ENCODE assay signal across 14 mouse cellular contexts in the genomic region with DNA sequence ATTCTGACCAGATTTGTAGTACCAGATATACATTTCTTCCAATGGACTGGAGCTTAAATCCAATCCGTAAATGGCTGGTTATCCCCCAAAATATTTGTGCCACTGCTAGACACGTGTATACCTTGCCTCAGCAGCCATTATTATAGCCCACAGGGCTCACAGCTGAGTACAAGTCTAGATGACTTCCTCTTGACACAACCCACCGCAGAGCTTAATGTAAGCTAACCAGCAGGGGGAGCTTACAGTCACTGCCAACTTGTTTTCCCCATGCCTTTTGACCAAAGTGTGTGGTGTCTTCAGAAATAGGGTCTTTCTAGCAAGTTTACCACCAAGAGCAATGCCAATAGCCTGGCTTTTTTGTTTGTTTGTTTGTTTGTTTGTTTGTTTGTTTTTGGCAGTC.
DNase-seq lines count a peak whose midpoint lies in the region; ATAC-seq and TF ChIP-seq lines count a peak whose summit lies in the region.
"Had no signal": no experiment of that assay in that cellular context is flagged by ENCODE, and none has a peak within 500 bp of the region (broad histone marks: within the 10 kb centered on the region; RNA-seq: fewer than 3 reads in every experiment).

No protein-coding gene starts in this region.

- no peak overlapping the region for H3K27ac ChIP-seq in forebrain, embryonic 10.5 days
- no peak overlapping the region for H3K27ac ChIP-seq in forebrain, embryonic 12.5 days
- no peak overlapping the region for H3K27ac ChIP-seq in layer of hippocampus, adult 2 months
- H3K27ac ChIP-seq: heart, embryonic 10.5 days; hindbrain, embryonic 15.5 days; lung, embryonic 15.5 days had no signal

- peaks cover 17% of the 10 kb centered on the region for H3K4me1 ChIP-seq in forebrain, embryonic 10.5 days
- peaks cover 12% of the 10 kb centered on the region for H3K4me1 ChIP-seq in forebrain, embryonic 12.5 days
- H3K4me1 ChIP-seq: heart, embryonic 10.5 days; lung, embryonic 15.5 days had no signal

- H3K4me3 ChIP-seq in forebrain, embryonic 10.5 days = no peak overlapping the region
- H3K4me3 ChIP-seq in forebrain, embryonic 12.5 days (replicated peaks) = no peak overlapping the region
- no peak overlapping the region for H3K4me3 ChIP-seq in layer of hippocampus, adult 2 months
- H3K4me3 ChIP-seq: heart, embryonic 10.5 days; hindbrain, embryonic 15.5 days; lung, embryonic 15.5 days had no signal

- no peak overlapping the region for H3K9ac ChIP-seq in forebrain, embryonic 12.5 days
- H3K9ac ChIP-seq: hindbrain, embryonic 15.5 days; lung, embryonic 15.5 days had no signal

- DNase-seq in forebrain, embryonic 10.5 days (ENCODE audit: extremely low spot score, low spot score) = peak; percentile 19
- DNase-seq in layer of hippocampus, adult 2 months (ENCODE audit: low spot score in 2 of 2) = no peak
- no peak for DNase-seq in layer of hippocampus, postnatal 36 days
- DNase-seq in 3T3-L1 (ENCODE audit: low read depth, low spot score) (peak; percentile 4), R1 (ENCODE audit: low read depth, low spot score) (peak; percentile 39)
- no peak for DNase-seq in spleen, postnatal 4 days (ENCODE audit: low spot score in 2 of 2)
- no peak for DNase-seq in cerebellum, postnatal 4 days (ENCODE audit: low spot score in 2 of 2)
- DNase-seq: cerebellum, adult 9-10 months; kidney, postnatal 36 days; thymus, postnatal 4 days had no signal

- H3K27me3 ChIP-seq in forebrain, embryonic 10.5 days (ENCODE audit: poor library complexity, severe bottlenecking) = no peaks in the 10 kb centered on the region
- H3K27me3 ChIP-seq in forebrain, embryonic 12.5 days = no peaks in the 10 kb centered on the region
- H3K27me3 ChIP-seq: hindbrain, embryonic 15.5 days; lung, embryonic 15.5 days had no signal

- no peak for ATAC-seq in forebrain, embryonic 12.5 days (ENCODE audit: low FRiP score)

- peak; percentile 75 for TF ChIP-seq CTCF in layer of hippocampus, adult 2 months (conservative IDR thresholded peaks at IDR 0.05)

- H3K36me3 ChIP-seq in forebrain, embryonic 10.5 days (replicated peaks) = no peaks in the 10 kb centered on the region
- H3K36me3 ChIP-seq in forebrain, embryonic 12.5 days (replicated peaks) = no peaks in the 10 kb centered on the region
- H3K36me3 ChIP-seq: heart, embryonic 10.5 days; hindbrain, embryonic 15.5 days; lung, embryonic 15.5 days had no signal

- H3K4me2 ChIP-seq in forebrain, embryonic 12.5 days = no peak overlapping the region
- H3K4me2 ChIP-seq: hindbrain, embryonic 15.5 days; lung, embryonic 15.5 days had no signal

- H3K9me3 ChIP-seq in forebrain, embryonic 10.5 days = no peaks in the 10 kb centered on the region
- no peaks in the 10 kb centered on the region for H3K9me3 ChIP-seq in forebrain, embryonic 12.5 days
- H3K9me3 ChIP-seq: heart, embryonic 10.5 days; hindbrain, embryonic 15.5 days; lung, embryonic 15.5 days had no signal

- 59% methylated on average over 3 of the region's 3 CpGs for WGBS in forebrain, embryonic 10.5 days
- 63% methylated on average over 3 of the region's 3 CpGs for WGBS in forebrain, embryonic 12.5 days

Comparison
In these comparisons a context has a peak if more than half of its experiments do, and no peak if none do; other contexts are left out.
1. DNase-seq: peak in forebrain, embryonic 10.5 days (single experiment), 3T3-L1 (single experiment) and R1 (single experiment); none in layer of hippocampus, adult 2 months (0 of 2), layer of hippocampus, postnatal 36 days (0 of 2), spleen, postnatal 4 days (0 of 2) and cerebellum, postnatal 4 days (0 of 2).